Mouse (Mus musculus) intestine, embryonic 15.5 days (tissue): ENCODE data around the gene Tead4. TPM values are rescaled to one million over a fixed set of nuclear protein-coding genes. Genes with fewer than 3 reads are reported as not detected.
A peak's percentile ranks its signal among the peaks of the same experiment; 100 is the strongest.

Source experiments
- ATAC-seq: fragments of 200-750 bp; cut with Nextera tagmentation; 2 replicates; pipeline ENCODE4 v1.8.0; 2017; ENCODE audit warnings: moderate TSS enrichment, moderate library complexity
- H3K27ac ChIP-seq: fragments of 300-500 bp; sonication (generic); 2 replicates; pipeline ENCODE4 v1.5.1; 2015; ENCODE audit warnings: mild to moderate bottlenecking, inconsistent platforms
- H3K27me3 ChIP-seq: fragments of 300-500 bp; sonication (generic); replicated peaks from 2 replicates; pipeline ENCODE4 v1.6.1; 2015; ENCODE audit warnings: inconsistent platforms
- H3K36me3 ChIP-seq: fragments of 300-500 bp; sonication (generic); 2 replicates; pipeline ENCODE4 v1.6.1; 2015; ENCODE audit warnings: inconsistent platforms
- H3K4me1 ChIP-seq: fragments of 300-500 bp; sonication (generic); replicated peaks from 2 replicates; pipeline ENCODE4 v1.6.1; 2015; ENCODE audit warnings: inconsistent platforms
- H3K4me2 ChIP-seq: fragments of 300-500 bp; sonication (generic); replicated peaks from 2 replicates; pipeline ENCODE4 v1.6.1; 2015; ENCODE audit warnings: mild to moderate bottlenecking, inconsistent platforms
- H3K4me3 ChIP-seq: fragments of 300-500 bp; sonication (generic); replicated peaks from 2 replicates; pipeline ENCODE4 v1.5.1; 2015; ENCODE audit warnings: inconsistent platforms
- H3K9ac ChIP-seq: fragments of 300-500 bp; sonication (generic); 2 replicates; pipeline ENCODE4 v1.6.1; 2015; ENCODE audit warnings: inconsistent platforms
- H3K9me3 ChIP-seq: fragments of 300-500 bp; sonication (generic); 2 replicates; pipeline ENCODE4 v1.6.1; 2016; ENCODE audit warnings: inconsistent platforms
- WGBS: fragments of 180-500 bp; shearing (Covaris S2); methylation state at CpG from one replicate; pipeline ENCODE4 v1.1.7; 2015; 5-methylcytosine and 5-hydroxymethylcytosine counted together
- polyA plus RNA-seq: library from polyadenylated mRNA; unstranded; fragments of >200 nt; fragmentation: Nextera tagmentation; extraction: Ambion mirVana; gene quantifications from 2 replicates; pipeline ENCODE4 v1.2.1, GENCODE M21; 2015

Tead4 gene
- polyA plus RNA-seq, 1 experiment from 2014 or later, result 2.5 TPM

- ATAC-seq, result peak; percentile 89
- peak overlapping the region; percentile 68 for H3K27ac ChIP-seq
- 0 out of 2 replicates have a peak overlapping the region, but pooled peaks have one; percentile 41 for H3K9ac ChIP-seq
- 5% methylated on average over 16 of the region's 16 CpGs for WGBS
- H3K27me3 ChIP-seq, result no peaks in the 10 kb centered on the region
- H3K36me3 ChIP-seq, result no peaks in the 10 kb centered on the region
- peak overlapping the region; percentile 30 for H3K4me3 ChIP-seq
- no peaks in the 10 kb centered on the region for H3K9me3 ChIP-seq
- peaks cover 14% of the 10 kb centered on the region; the same call in 1 of the 2 replicates for H3K4me1 ChIP-seq
- H3K4me2 ChIP-seq, result peak overlapping the region; percentile 68
Observed at GRCm38 (mm10) chr6:128285792-128286430, 14.7 kb downstream of the Tead4 start.

GRCm38 (mm10) chr6:128282126-128282525, 18.5 kb downstream of the Tead4 start:
- Histone ChIP-seq H3K27me3 (no peaks in the 10 kb centered on the region), H3K4me3 (no peak overlapping the region), H3K4me2 (no peak overlapping the region), H3K36me3 (no peaks in the 10 kb centered on the region), H3K9ac (no peak overlapping the region), H3K27ac (no peak overlapping the region), H3K4me1 (peaks cover 29% of the 10 kb centered on the region; the same call in 1 of the 2 replicates), H3K9me3 (no peaks in the 10 kb centered on the region)
- ATAC-seq, result no peak
- 62% methylated on average over 3 of the region's 3 CpGs for WGBS

GRCm38 (mm10) chr6:128280472-128281145, 20.0 kb downstream of the Tead4 start:
- WGBS, result 42% methylated on average over 14 of the region's 14 CpGs
- peak; percentile 29; the same call in 1 of the 2 replicates for ATAC-seq
- H3K9ac ChIP-seq, result no peak overlapping the region
- no peaks in the 10 kb centered on the region for H3K27me3 ChIP-seq
- H3K9me3 ChIP-seq, result no peaks in the 10 kb centered on the region
- peaks cover 21% of the 10 kb centered on the region; the same call in 1 of the 2 replicates for H3K4me1 ChIP-seq
- no peaks in the 10 kb centered on the region for H3K36me3 ChIP-seq
- H3K4me3 ChIP-seq, result no peak overlapping the region
- H3K27ac ChIP-seq, result no peak overlapping the region
- H3K4me2 ChIP-seq, result 0 out of 2 replicates have a peak overlapping the region, but pooled peaks have one; percentile 11

GRCm38 (mm10) chr6:128279608-128280007, 21.0 kb downstream of the Tead4 start:
- 34% methylated on average over 5 of the region's 5 CpGs for WGBS

GRCm38 (mm10) chr6:128279099-128279498, 21.5 kb downstream of the Tead4 start:
- 66% methylated on average over 4 of the region's 4 CpGs for WGBS
- no peaks in the 10 kb centered on the region for H3K9me3 ChIP-seq
- H3K27me3 ChIP-seq, result no peaks in the 10 kb centered on the region
- no peak for ATAC-seq
- H3K9ac ChIP-seq, result no peak overlapping the region
- H3K4me2 ChIP-seq, result no peak overlapping the region
- H3K4me1 ChIP-seq, result peaks cover 23% of the 10 kb centered on the region; the same call in 1 of the 2 replicates
- H3K36me3 ChIP-seq, result no peaks in the 10 kb centered on the region
- no peak overlapping the region for H3K27ac ChIP-seq
- no peak overlapping the region for H3K4me3 ChIP-seq

More at GRCm38 (mm10) chr6:128279608-128280007, 21.0 kb downstream of the Tead4 start:
- Histone ChIP-seq H3K4me1 (peaks cover 23% of the 10 kb centered on the region; the same call in 1 of the 2 replicates), H3K27ac (no peak overlapping the region), H3K4me3 (no peak overlapping the region), H3K4me2 (no peak overlapping the region), H3K9me3 (no peaks in the 10 kb centered on the region), H3K36me3 (no peaks in the 10 kb centered on the region), H3K9ac (no peak overlapping the region), H3K27me3 (no peaks in the 10 kb centered on the region)
- ATAC-seq, result no peak

- Histone ChIP-seq H3K4me2 (no peak overlapping the region), H3K27ac (peak overlapping the region; percentile 29; the same call in 1 of the 2 replicates), H3K4me3 (no peak overlapping the region), H3K36me3 (no peaks in the 10 kb centered on the region), H3K9me3 (no peaks in the 10 kb centered on the region), H3K4me1 (peaks cover 23% of the 10 kb centered on the region; the same call in 1 of the 2 replicates), H3K27me3 (no peaks in the 10 kb centered on the region), H3K9ac (no peak overlapping the region)
- 70% methylated on average over 11 of the region's 11 CpGs for WGBS
- peak; percentile 46 for ATAC-seq
Observed at GRCm38 (mm10) chr6:128277132-128278085, 23.2 kb downstream of the Tead4 start.

GRCm38 (mm10) chr6:128276349-128276748, 24.3 kb downstream of the Tead4 start:
- H3K4me3 ChIP-seq, result no peak overlapping the region
- peaks cover 23% of the 10 kb centered on the region; the same call in 1 of the 2 replicates for H3K4me1 ChIP-seq
- no peak overlapping the region for H3K27ac ChIP-seq
- no peak overlapping the region for H3K4me2 ChIP-seq
- WGBS, result 91% methylated on average over 6 of the region's 6 CpGs
- H3K9me3 ChIP-seq, result no peaks in the 10 kb centered on the region
- H3K27me3 ChIP-seq, result no peaks in the 10 kb centered on the region
- H3K9ac ChIP-seq, result no peak overlapping the region
- H3K36me3 ChIP-seq, result no peaks in the 10 kb centered on the region
- ATAC-seq, result no peak

- Histone ChIP-seq H3K4me3 (no peak overlapping the region), H3K9me3 (no peaks in the 10 kb centered on the region), H3K27ac (no peak overlapping the region), H3K4me1 (peaks cover 19% of the 10 kb centered on the region; the same call in 1 of the 2 replicates), H3K9ac (no peak overlapping the region), H3K36me3 (no peaks in the 10 kb centered on the region), H3K27me3 (no peaks in the 10 kb centered on the region), H3K4me2 (no peak overlapping the region)
- 79% methylated on average over 8 of the region's 8 CpGs for WGBS
- no peak for ATAC-seq
Observed at GRCm38 (mm10) chr6:128275506-128276064, 25.0 kb downstream of the Tead4 start.

GRCm38 (mm10) chr6:128273507-128273906, 27.1 kb downstream of the Tead4 start:
- peak; percentile 62 for ATAC-seq
- no peak overlapping the region for H3K9ac ChIP-seq

GRCm38 (mm10) chr6:128272754-128273153, 27.9 kb downstream of the Tead4 start:
- H3K27me3 ChIP-seq, result no peaks in the 10 kb centered on the region
- peaks cover 12% of the 10 kb centered on the region; the same call in 1 of the 2 replicates for H3K4me1 ChIP-seq
- H3K36me3 ChIP-seq, result no peaks in the 10 kb centered on the region
- no peaks in the 10 kb centered on the region for H3K9me3 ChIP-seq
- 90% methylated on average over 17 of the region's 17 CpGs for WGBS
- H3K4me3 ChIP-seq, result no peak overlapping the region
- H3K4me2 ChIP-seq, result no peak overlapping the region
- ATAC-seq, result no peak
- H3K27ac ChIP-seq, result no peak overlapping the region
- no peak overlapping the region for H3K9ac ChIP-seq

More at GRCm38 (mm10) chr6:128273507-128273906, 27.1 kb downstream of the Tead4 start:
- no peak overlapping the region for H3K4me2 ChIP-seq
- H3K36me3 ChIP-seq, result no peaks in the 10 kb centered on the region
- no peak overlapping the region for H3K27ac ChIP-seq
- H3K9me3 ChIP-seq, result no peaks in the 10 kb centered on the region
- H3K27me3 ChIP-seq, result no peaks in the 10 kb centered on the region
- 82% methylated on average over 1 of the region's 1 CpGs for whole genome bisulfite sequencing
- peaks cover 14% of the 10 kb centered on the region; the same call in 1 of the 2 replicates for H3K4me1 ChIP-seq
- H3K4me3 ChIP-seq, result no peak overlapping the region

GRCm38 (mm10) chr6:128269850-128270249, 30.8 kb downstream of the Tead4 start:
- H3K9ac ChIP-seq, result no peak overlapping the region
- H3K36me3 ChIP-seq, result no peaks in the 10 kb centered on the region
- WGBS, result 69% methylated on average over 4 of the region's 4 CpGs
- H3K9me3 ChIP-seq, result no peaks in the 10 kb centered on the region
- H3K27ac ChIP-seq, result no peak overlapping the region
- H3K4me1 ChIP-seq, result 0 out of 2 replicates have a peak, but pooled peaks cover under 1% of the 10 kb centered on the region
- no peaks in the 10 kb centered on the region for H3K27me3 ChIP-seq
- H3K4me3 ChIP-seq, result no peak overlapping the region
- ATAC-seq, result no peak
- no peak overlapping the region for H3K4me2 ChIP-seq
